8 mouse cellular contexts compared by ENCODE assay signal in the genomic region with DNA sequence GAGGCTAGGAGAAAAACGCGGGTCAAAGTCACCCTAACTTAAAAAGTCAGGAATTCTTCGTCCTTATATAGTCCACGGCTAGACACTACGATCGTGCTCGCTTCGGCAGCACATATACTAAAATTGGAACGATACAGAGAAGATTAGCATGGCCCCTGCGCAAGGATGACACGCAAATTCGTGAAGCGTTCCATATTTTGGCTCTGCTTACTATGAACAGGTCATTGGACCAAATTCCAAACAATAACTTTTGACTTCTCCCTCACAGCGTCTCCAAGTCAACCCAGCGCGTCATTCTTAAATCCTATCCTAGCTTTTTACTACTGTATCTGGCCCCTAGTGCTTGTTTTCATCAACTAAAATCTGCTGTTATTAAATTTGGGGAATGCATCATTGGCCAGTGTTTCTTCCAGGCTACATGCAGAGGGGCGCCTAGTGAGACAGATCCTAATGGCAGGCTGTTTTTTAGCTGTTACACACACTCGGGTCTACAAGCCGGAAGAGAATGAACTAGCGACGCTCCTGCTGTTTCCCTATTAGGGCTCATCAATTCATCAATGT.
DNase-seq lines count a peak whose midpoint lies in the region; ATAC-seq and TF ChIP-seq lines count a peak whose summit lies in the region.

No protein-coding gene starts in this region.

- no peak for TF ChIP-seq POLR2A in spleen, adult 2 months (IDR thresholded peaks at IDR 0.05; ENCODE audit: low read depth, low read length)

- no peak for TF ChIP-seq CTCF in spleen, adult 2 months (IDR thresholded peaks at IDR 0.05; ENCODE audit: extremely low read depth, insufficient read depth, insufficient read length, insufficient replicate concordance)
- no peak; the same call in none of the 2 replicates for TF ChIP-seq CTCF in left cerebral cortex, adult 2 months (IDR thresholded peaks at IDR 0.05)

- no peaks in the 10 kb centered on the region for H3K36me3 ChIP-seq in spleen, adult 2 months (ENCODE audit: control insufficient read depth, insufficient read depth, low read length)
- H3K36me3 ChIP-seq in hindbrain, embryonic 15.5 days, result no peaks in the 10 kb centered on the region
- no peaks in the 10 kb centered on the region for H3K36me3 ChIP-seq in stomach, embryonic 15.5 days

- peak overlapping the region; percentile 90 for H3K27ac ChIP-seq in spleen, adult 2 months (ENCODE audit: insufficient read depth, low read length)
- peak overlapping the region; percentile 90 for H3K27ac ChIP-seq in hindbrain, embryonic 15.5 days (replicated peaks)
- H3K27ac ChIP-seq in left cerebral cortex, adult 2 months, result peak overlapping the region; percentile 99
- H3K27ac ChIP-seq in stomach, embryonic 15.5 days, result peak overlapping the region; percentile 94

- peak overlapping the region; percentile 80 for H3K4me3 ChIP-seq in spleen, adult 2 months (ENCODE audit: extremely low read depth, insufficient read depth, insufficient read length)
- peak overlapping the region; percentile 66 for H3K4me3 ChIP-seq in hindbrain, embryonic 15.5 days
- H3K4me3 ChIP-seq in left cerebral cortex, adult 2 months, result peak overlapping the region; percentile 61
- H3K4me3 ChIP-seq in stomach, embryonic 15.5 days (replicated peaks), result peak overlapping the region; percentile 77

- under 1% methylated on average over 21 of the region's 21 CpGs for WGBS in spleen, adult 2 months
- under 1% methylated on average over 21 of the region's 21 CpGs for WGBS in hindbrain, embryonic 15.5 days
- under 1% methylated on average over 21 of the region's 21 CpGs for WGBS in stomach, embryonic 15.5 days

- intact Hi-C loops in left cerebral cortex, adult 2 months (cut with DNase I), result loop anchor here (1.0 to 10.0 kb wide), 6 partner anchors 33 to 291 kb away; a partner anchor contains a TSS

- no peaks in the 10 kb centered on the region for H3K9me3 ChIP-seq in hindbrain, embryonic 15.5 days
- H3K9me3 ChIP-seq in stomach, embryonic 15.5 days, result no peaks in the 10 kb centered on the region

- ATAC-seq in hindbrain, embryonic 15.5 days (ENCODE audit: low FRiP score, low read depth), result peak; percentile 89
- peak; percentile 23 for ATAC-seq in megakaryocyte, adult 5-6 weeks (ENCODE audit: poor library complexity, severe bottlenecking)
- peak; percentile 77 for ATAC-seq in stomach, embryonic 15.5 days (ENCODE audit: insufficient read depth, low FRiP score, low read depth)

- DNase-seq in spleen, adult 2 months (ENCODE audit: low read depth in 1 of 2, low spot score in 2 of 2), result peak in 1 of 2 experiments; percentile 4
- DNase-seq in spleen, adult 12 weeks (ENCODE audit: low spot score), result no peak
- peak; percentile 58 for DNase-seq in c-Kit-positive CD71-positive TER-119-negative erythroid progenitor cells, embryonic 14.5 days (ENCODE audit: low read depth)
- peak; percentile 77 for DNase-seq in forelimb bud, embryonic 11.5 days (ENCODE audit: low read depth, low spot score)
- DNase-seq in left cerebral cortex, adult 2 months (ENCODE audit: extremely low spot score in 1 of 2, low spot score in 2 of 2), result peak in 1 of 2 experiments; percentile 69

- peaks cover 4% of the 10 kb centered on the region for H3K4me1 ChIP-seq in spleen, adult 2 months (ENCODE audit: control insufficient read depth, insufficient read depth, insufficient read length)
- peaks cover 12% of the 10 kb centered on the region for H3K4me1 ChIP-seq in hindbrain, embryonic 15.5 days (replicated peaks)
- H3K4me1 ChIP-seq in stomach, embryonic 15.5 days, result no peaks in the 10 kb centered on the region

- H3K4me2 ChIP-seq in hindbrain, embryonic 15.5 days, result peak overlapping the region; percentile 71
- H3K4me2 ChIP-seq in stomach, embryonic 15.5 days, result peak overlapping the region; percentile 59

- no peaks in the 10 kb centered on the region for H3K27me3 ChIP-seq in spleen, adult 2 months (ENCODE audit: control insufficient read depth, insufficient read depth, low read length)
- no peaks in the 10 kb centered on the region for H3K27me3 ChIP-seq in hindbrain, embryonic 15.5 days
- no peaks in the 10 kb centered on the region for H3K27me3 ChIP-seq in stomach, embryonic 15.5 days (replicated peaks)

- H3K9ac ChIP-seq in hindbrain, embryonic 15.5 days, result peak overlapping the region; percentile 76
- H3K9ac ChIP-seq in stomach, embryonic 15.5 days, result peak overlapping the region; percentile 60; the same call in 1 of the 2 replicates

Comparison
In these comparisons a context has a peak if more than half of its experiments do, and no peak if none do; other contexts are left out.
1. ATAC-seq: peak in every context shown above with its lines; median percentile 89 in hindbrain, embryonic 15.5 days; 77 in stomach, embryonic 15.5 days; 23 in megakaryocyte, adult 5-6 weeks.